Mouse (Mus musculus): Measurements from ENCODE around the gene Kmt5c. TPM values are rescaled to one million over a fixed set of nuclear protein-coding genes. Genes with fewer than 3 reads are reported as not detected.
A peak's percentile ranks its signal among the peaks of the same experiment; 100 is the strongest.

Gene Kmt5c
- total and polyA plus RNA-seq, 2 experiments = 7.8 to 35.1 TPM

- TF ChIP-seq CTCF (IDR thresholded peaks at IDR 0.05; ENCODE audit: low read depth, low read length) (no peak), POLR2A (IDR thresholded peaks at IDR 0.05; ENCODE audit: extremely low read depth, insufficient read depth, low read length) (0 out of 2 replicates have a peak, but pooled peaks have one; percentile 7)
- Histone ChIP-seq H3K79me2 (ENCODE audit: control insufficient read depth, insufficient read depth, low read length) (0 out of 2 replicates have a peak, but pooled peaks cover 2% of the 10 kb centered on the region), H3K27me3 (ENCODE audit: control insufficient read depth, insufficient read depth, low read length) (no peaks in the 10 kb centered on the region), H3K4me3 (ENCODE audit: insufficient read depth, low read depth, low read length) (0 out of 2 replicates have a peak overlapping the region, but pooled peaks have one; percentile 17), H3K36me3 (ENCODE audit: control insufficient read depth, insufficient read depth, low read length) (no peaks in the 10 kb centered on the region), H3K4me1 (ENCODE audit: control insufficient read depth, insufficient read depth, low read length) (0 out of 2 replicates have a peak, but pooled peaks cover 5% of the 10 kb centered on the region), H3K27ac (replicated peaks; ENCODE audit: insufficient read depth, low read depth, low read length) (peak overlapping the region; percentile 19; the same call in 1 of the 2 replicates), H3K9ac (ENCODE audit: low read depth, low read length) (no peak overlapping the region)
- 28% methylated on average over 4 of the region's 4 CpGs for WGBS
- no peak for DNase-seq (ENCODE audit: extremely low read depth, low read depth, low spot score)
Observed at GRCm38 (mm10) chr7:4741151-4741550, 1.2 kb downstream of the Kmt5c start.

GRCm38 (mm10) chr7:4741672-4742481 is 2.0 kb downstream of the Kmt5c start:
- Histone ChIP-seq H3K9ac (ENCODE audit: low read depth, low read length) (no peak overlapping the region), H3K79me2 (ENCODE audit: control insufficient read depth, insufficient read depth, low read length) (0 out of 2 replicates have a peak, but pooled peaks cover 2% of the 10 kb centered on the region), H3K27ac (replicated peaks; ENCODE audit: insufficient read depth, low read depth, low read length) (no peak overlapping the region), H3K4me3 (ENCODE audit: insufficient read depth, low read depth, low read length) (no peak overlapping the region), H3K27me3 (ENCODE audit: control insufficient read depth, insufficient read depth, low read length) (no peaks in the 10 kb centered on the region), H3K36me3 (ENCODE audit: control insufficient read depth, insufficient read depth, low read length) (no peaks in the 10 kb centered on the region), H3K4me1 (ENCODE audit: control insufficient read depth, insufficient read depth, low read length) (0 out of 2 replicates have a peak, but pooled peaks cover 5% of the 10 kb centered on the region)
- TF ChIP-seq CTCF (IDR thresholded peaks at IDR 0.05; ENCODE audit: low read depth, low read length) = no peak
- TF ChIP-seq POLR2A (IDR thresholded peaks at IDR 0.05; ENCODE audit: extremely low read depth, insufficient read depth, low read length) = no peak
- DNase-seq (ENCODE audit: extremely low read depth, low read depth, low spot score) = no peak
- 89% methylated on average over 21 of the region's 21 CpGs for WGBS

- H3K36me3 ChIP-seq (ENCODE audit: control insufficient read depth, insufficient read depth, low read length) = no peaks in the 10 kb centered on the region
- H3K4me1 ChIP-seq (ENCODE audit: control insufficient read depth, insufficient read depth, low read length) = 0 out of 2 replicates have a peak, but pooled peaks cover 5% of the 10 kb centered on the region
- H3K79me2 ChIP-seq (ENCODE audit: control insufficient read depth, insufficient read depth, low read length) = 0 out of 2 replicates have a peak, but pooled peaks cover 2% of the 10 kb centered on the region
- DNase-seq (ENCODE audit: extremely low read depth, low read depth, low spot score) = no peak
- 94% methylated on average over 6 of the region's 6 CpGs for WGBS
- H3K27ac ChIP-seq (replicated peaks; ENCODE audit: insufficient read depth, low read depth, low read length) = no peak overlapping the region
- H3K4me3 ChIP-seq (ENCODE audit: insufficient read depth, low read depth, low read length) = no peak overlapping the region
- TF ChIP-seq CTCF (IDR thresholded peaks at IDR 0.05; ENCODE audit: low read depth, low read length) (no peak), POLR2A (IDR thresholded peaks at IDR 0.05; ENCODE audit: extremely low read depth, insufficient read depth, low read length) (no peak)
- H3K9ac ChIP-seq (ENCODE audit: low read depth, low read length) = no peak overlapping the region
- no peaks in the 10 kb centered on the region for H3K27me3 ChIP-seq (ENCODE audit: control insufficient read depth, insufficient read depth, low read length)
Observed at GRCm38 (mm10) chr7:4742482-4742819, 2.5 kb downstream of the Kmt5c start.

- Histone ChIP-seq H3K9ac (ENCODE audit: low read depth, low read length) (no peak overlapping the region), H3K4me1 (ENCODE audit: control insufficient read depth, insufficient read depth, low read length) (0 out of 2 replicates have a peak, but pooled peaks cover 5% of the 10 kb centered on the region), H3K27me3 (ENCODE audit: control insufficient read depth, insufficient read depth, low read length) (no peaks in the 10 kb centered on the region), H3K27ac (replicated peaks; ENCODE audit: insufficient read depth, low read depth, low read length) (no peak overlapping the region), H3K36me3 (ENCODE audit: control insufficient read depth, insufficient read depth, low read length) (no peaks in the 10 kb centered on the region), H3K79me2 (ENCODE audit: control insufficient read depth, insufficient read depth, low read length) (0 out of 2 replicates have a peak, but pooled peaks cover 2% of the 10 kb centered on the region), H3K4me3 (ENCODE audit: insufficient read depth, low read depth, low read length) (no peak overlapping the region)
- DNase-seq (ENCODE audit: extremely low read depth, low read depth, low spot score) = no peak
- TF ChIP-seq POLR2A (IDR thresholded peaks at IDR 0.05; ENCODE audit: extremely low read depth, insufficient read depth, low read length) = no peak
- TF ChIP-seq CTCF (IDR thresholded peaks at IDR 0.05; ENCODE audit: low read depth, low read length) = no peak
- 84% methylated on average over 2 of the region's 2 CpGs for WGBS
Observed at GRCm38 (mm10) chr7:4743354-4743753, 3.4 kb downstream of the Kmt5c start.

GRCm38 (mm10) chr7:4744886-4745285 is 5.0 kb downstream of the Kmt5c start:
- H3K36me3 ChIP-seq (ENCODE audit: control insufficient read depth, insufficient read depth, low read length) = no peaks in the 10 kb centered on the region
- 0 out of 2 replicates have a peak, but pooled peaks cover 5% of the 10 kb centered on the region for H3K4me1 ChIP-seq (ENCODE audit: control insufficient read depth, insufficient read depth, low read length)
- H3K27me3 ChIP-seq (ENCODE audit: control insufficient read depth, insufficient read depth, low read length) = no peaks in the 10 kb centered on the region
- no peak for DNase-seq (ENCODE audit: extremely low read depth, low read depth, low spot score)
- no peak overlapping the region for H3K4me3 ChIP-seq (ENCODE audit: insufficient read depth, low read depth, low read length)
- no peak overlapping the region for H3K9ac ChIP-seq (ENCODE audit: low read depth, low read length)
- no peak overlapping the region for H3K27ac ChIP-seq (replicated peaks; ENCODE audit: insufficient read depth, low read depth, low read length)
- 0 out of 2 replicates have a peak, but pooled peaks cover 2% of the 10 kb centered on the region for H3K79me2 ChIP-seq (ENCODE audit: control insufficient read depth, insufficient read depth, low read length)
- WGBS = 98% methylated on average over 6 of the region's 6 CpGs
- TF ChIP-seq CTCF (IDR thresholded peaks at IDR 0.05; ENCODE audit: low read depth, low read length) (no peak), POLR2A (IDR thresholded peaks at IDR 0.05; ENCODE audit: extremely low read depth, insufficient read depth, low read length) (no peak)

Measured in liver, adult 2 months (tissue).